Mouse (Mus musculus): ENCODE data around the gene Zc3h4. TPM values are rescaled to one million over a fixed set of nuclear protein-coding genes. Genes with fewer than 3 reads are reported as not detected.

Zc3h4 gene
- polyA plus RNA-seq, 1 experiment = 24.8 TPM

GRCm38 (mm10) chr7:16455016-16455415 lies 54.3 kb downstream of the Zc3h4 start:
- Histone ChIP-seq H3K36me3 (ENCODE audit: control insufficient read depth, insufficient read depth) (no peaks in the 10 kb centered on the region), H3ac (ENCODE audit: control insufficient read depth, insufficient read length) (no peak overlapping the region), H3K4me2 (ENCODE audit: low read depth) (no peak overlapping the region), H3K27me3 (ENCODE audit: control insufficient read depth, insufficient read depth, insufficient read length) (no peaks in the 10 kb centered on the region), H3K79me2 (ENCODE audit: control insufficient read depth, insufficient read depth) (no peaks in the 10 kb centered on the region), H3K4me3 (no peak overlapping the region)
- TF ChIP-seq E2F4 (IDR thresholded peaks at IDR 0.05; ENCODE audit: insufficient read depth) (no peak), MYOG (IDR thresholded peaks at IDR 0.05; ENCODE audit: control insufficient read depth in 1 of 3, insufficient read depth in 1 of 3, insufficient read length in 2 of 3, low read depth in 2 of 3) (no peak), POLR2AphosphoS2 (IDR thresholded peaks at IDR 0.05; ENCODE audit: insufficient read length, low read depth) (no peak), USF1 (IDR thresholded peaks at IDR 0.05; ENCODE audit: low read depth) (no peak), MAX (IDR thresholded peaks at IDR 0.05; ENCODE audit: low read depth) (no peak), POLR2A (IDR thresholded peaks at IDR 0.05; ENCODE audit: insufficient read length, low read depth) (no peak), TCF3 (IDR thresholded peaks at IDR 0.05; ENCODE audit: insufficient read length, low read depth) (no peak), CEBPB (IDR thresholded peaks at IDR 0.05; ENCODE audit: insufficient read depth, poor library complexity, severe bottlenecking) (no peak), MYOD1 (IDR thresholded peaks at IDR 0.05; ENCODE audit: control insufficient read depth in 1 of 3, insufficient read length in 2 of 3, low read depth in 2 of 3) (no peak), REST (IDR thresholded peaks at IDR 0.05; ENCODE audit: insufficient read depth, insufficient read length) (no peak), SRF (IDR thresholded peaks at IDR 0.05; ENCODE audit: control insufficient read depth, insufficient read length, low read depth) (no peak), TCF12 (IDR thresholded peaks at IDR 0.05; ENCODE audit: insufficient read depth, poor library complexity, severe bottlenecking) (no peak)

- Histone ChIP-seq H3K27me3 (ENCODE audit: control insufficient read depth, insufficient read depth, insufficient read length) (peaks cover 7% of the 10 kb centered on the region), H3K36me3 (ENCODE audit: control insufficient read depth, insufficient read depth) (no peaks in the 10 kb centered on the region), H3K79me2 (ENCODE audit: control insufficient read depth, insufficient read depth) (no peaks in the 10 kb centered on the region), H3K4me2 (ENCODE audit: low read depth) (no peak overlapping the region), H3ac (ENCODE audit: control insufficient read depth, insufficient read length) (no peak overlapping the region), H3K4me3 (no peak overlapping the region)
- TF ChIP-seq SRF (IDR thresholded peaks at IDR 0.05; ENCODE audit: control insufficient read depth, insufficient read length, low read depth) (no peak), REST (IDR thresholded peaks at IDR 0.05; ENCODE audit: insufficient read depth, insufficient read length) (no peak), POLR2AphosphoS2 (IDR thresholded peaks at IDR 0.05; ENCODE audit: insufficient read length, low read depth) (no peak), TCF12 (IDR thresholded peaks at IDR 0.05; ENCODE audit: insufficient read depth, poor library complexity, severe bottlenecking) (no peak), TCF3 (IDR thresholded peaks at IDR 0.05; ENCODE audit: insufficient read length, low read depth) (no peak), POLR2A (IDR thresholded peaks at IDR 0.05; ENCODE audit: insufficient read length, low read depth) (no peak), E2F4 (IDR thresholded peaks at IDR 0.05; ENCODE audit: insufficient read depth) (no peak), CEBPB (IDR thresholded peaks at IDR 0.05; ENCODE audit: insufficient read depth, poor library complexity, severe bottlenecking) (no peak), USF1 (IDR thresholded peaks at IDR 0.05; ENCODE audit: low read depth) (no peak), MAX (IDR thresholded peaks at IDR 0.05; ENCODE audit: low read depth) (no peak), MYOD1 (IDR thresholded peaks at IDR 0.05; ENCODE audit: control insufficient read depth in 1 of 3, insufficient read length in 2 of 3, low read depth in 2 of 3) (no peak), MYOG (IDR thresholded peaks at IDR 0.05; ENCODE audit: control insufficient read depth in 1 of 3, insufficient read depth in 1 of 3, insufficient read length in 2 of 3, low read depth in 2 of 3) (no peak)
Observed at GRCm38 (mm10) chr7:16456289-16456688, 55.6 kb downstream of the Zc3h4 start.

GRCm38 (mm10) chr7:16460566-16460965 lies 59.9 kb downstream of the Zc3h4 start:
- TF ChIP-seq E2F4 (IDR thresholded peaks at IDR 0.05; ENCODE audit: insufficient read depth) (no peak), USF1 (IDR thresholded peaks at IDR 0.05; ENCODE audit: low read depth) (no peak)
- no peaks in the 10 kb centered on the region for H3K36me3 ChIP-seq (ENCODE audit: control insufficient read depth, insufficient read depth)
- no peak overlapping the region for H3K4me3 ChIP-seq
- H3K4me2 ChIP-seq (ENCODE audit: low read depth) = no peak overlapping the region
- peaks cover 7% of the 10 kb centered on the region for H3K27me3 ChIP-seq (ENCODE audit: control insufficient read depth, insufficient read depth, insufficient read length)
- H3ac ChIP-seq (ENCODE audit: control insufficient read depth, insufficient read length) = no peak overlapping the region
- H3K79me2 ChIP-seq (ENCODE audit: control insufficient read depth, insufficient read depth) = no peaks in the 10 kb centered on the region

GRCm38 (mm10) chr7:16461151-16461550 lies 60.4 kb downstream of the Zc3h4 start:
- TF ChIP-seq E2F4 (IDR thresholded peaks at IDR 0.05; ENCODE audit: insufficient read depth) (no peak), POLR2A (IDR thresholded peaks at IDR 0.05; ENCODE audit: insufficient read length, low read depth) (no peak), REST (IDR thresholded peaks at IDR 0.05; ENCODE audit: insufficient read depth, insufficient read length) (no peak), MYOG (IDR thresholded peaks at IDR 0.05; ENCODE audit: control insufficient read depth in 1 of 3, insufficient read depth in 1 of 3, insufficient read length in 2 of 3, low read depth in 2 of 3) (no peak), CEBPB (IDR thresholded peaks at IDR 0.05; ENCODE audit: insufficient read depth, poor library complexity, severe bottlenecking) (no peak), USF1 (IDR thresholded peaks at IDR 0.05; ENCODE audit: low read depth) (no peak), TCF3 (IDR thresholded peaks at IDR 0.05; ENCODE audit: insufficient read length, low read depth) (no peak), POLR2AphosphoS2 (IDR thresholded peaks at IDR 0.05; ENCODE audit: insufficient read length, low read depth) (no peak), MAX (IDR thresholded peaks at IDR 0.05; ENCODE audit: low read depth) (no peak), SRF (IDR thresholded peaks at IDR 0.05; ENCODE audit: control insufficient read depth, insufficient read length, low read depth) (no peak), TCF12 (IDR thresholded peaks at IDR 0.05; ENCODE audit: insufficient read depth, poor library complexity, severe bottlenecking) (no peak), MYOD1 (IDR thresholded peaks at IDR 0.05; ENCODE audit: control insufficient read depth in 1 of 3, insufficient read length in 2 of 3, low read depth in 2 of 3) (no peak)
- H3K4me2 ChIP-seq (ENCODE audit: low read depth) = no peak overlapping the region
- H3K36me3 ChIP-seq (ENCODE audit: control insufficient read depth, insufficient read depth) = no peaks in the 10 kb centered on the region
- H3K4me3 ChIP-seq = no peak overlapping the region
- peaks cover 7% of the 10 kb centered on the region for H3K27me3 ChIP-seq (ENCODE audit: control insufficient read depth, insufficient read depth, insufficient read length)
- H3ac ChIP-seq (ENCODE audit: control insufficient read depth, insufficient read length) = no peak overlapping the region
- no peaks in the 10 kb centered on the region for H3K79me2 ChIP-seq (ENCODE audit: control insufficient read depth, insufficient read depth)

GRCm38 (mm10) chr7:16461705-16462104 lies 61.0 kb downstream of the Zc3h4 start:
- Histone ChIP-seq H3K36me3 (ENCODE audit: control insufficient read depth, insufficient read depth) (no peaks in the 10 kb centered on the region), H3ac (ENCODE audit: control insufficient read depth, insufficient read length) (no peak overlapping the region), H3K79me2 (ENCODE audit: control insufficient read depth, insufficient read depth) (no peaks in the 10 kb centered on the region), H3K4me2 (ENCODE audit: low read depth) (no peak overlapping the region), H3K4me3 (no peak overlapping the region), H3K27me3 (ENCODE audit: control insufficient read depth, insufficient read depth, insufficient read length) (peaks cover 7% of the 10 kb centered on the region)
- TF ChIP-seq TCF3 (IDR thresholded peaks at IDR 0.05; ENCODE audit: insufficient read length, low read depth) = no peak
- no peak for TF ChIP-seq POLR2AphosphoS2 (IDR thresholded peaks at IDR 0.05; ENCODE audit: insufficient read length, low read depth)
- TF ChIP-seq MYOD1 (IDR thresholded peaks at IDR 0.05; ENCODE audit: control insufficient read depth in 1 of 3, insufficient read length in 2 of 3, low read depth in 2 of 3) = no peak
- TF ChIP-seq MAX (IDR thresholded peaks at IDR 0.05; ENCODE audit: low read depth) = no peak
- no peak for TF ChIP-seq SRF (IDR thresholded peaks at IDR 0.05; ENCODE audit: control insufficient read depth, insufficient read length, low read depth)
- no peak for TF ChIP-seq USF1 (IDR thresholded peaks at IDR 0.05; ENCODE audit: low read depth)
- no peak for TF ChIP-seq CEBPB (IDR thresholded peaks at IDR 0.05; ENCODE audit: insufficient read depth, poor library complexity, severe bottlenecking)
